ENCODE assay signal across 8 mouse cellular contexts in genomic region chr5:33782345-33782998, GRCm38 (mm10). TPM values are rescaled to one million over a fixed set of nuclear protein-coding genes. Genes with fewer than 3 reads are reported as not detected.
DNase-seq lines count a peak whose midpoint lies in the region; ATAC-seq lines count a peak whose summit lies in the region.

Gene Letm1 (minus strand): TSS chr5:33782817.

- no peaks in the 10 kb centered on the region for H3K9me3 ChIP-seq in intestine, embryonic 14.5 days (ENCODE audit: control insufficient read depth, low read length)

- peak within 1 kb of the TSS; percentile 79 for H3K9ac ChIP-seq in intestine, embryonic 14.5 days (ENCODE audit: low read length)

- peak within 1 kb of the TSS; percentile 74 for H3K4me2 ChIP-seq in intestine, embryonic 14.5 days (ENCODE audit: low read length)

- peaks cover 7% of the 10 kb centered on the region for H3K4me1 ChIP-seq in intestine, embryonic 14.5 days (replicated peaks; ENCODE audit: control insufficient read depth, insufficient read depth, low read length)

- peak; percentile 89 to 90 for DNase-seq in adrenal gland, adult 18-20 months (ENCODE audit: low spot score in 2 of 2)
- DNase-seq in embryo, embryonic 11 days, result peak; percentile 99
- DNase-seq in gastrocnemius, postnatal 25 days, result peak; percentile 95
- DNase-seq in intestine, embryonic 14.5 days (ENCODE audit: low spot score), result peak; percentile 92
- peak; percentile 96 for DNase-seq in left cerebral cortex, postnatal 14 days (ENCODE audit: low spot score in 2 of 2)
- peak; percentile 92 for DNase-seq in mesoderm, embryonic 11.5 days (ENCODE audit: low read depth, low spot score)
- peak; percentile 98 for DNase-seq in right cerebral cortex, postnatal 36 days (ENCODE audit: low spot score in 2 of 2)
- DNase-seq in yolk sac, embryonic 10.5 days (ENCODE audit: low spot score), result peak; percentile 94

- H3K4me3 ChIP-seq in intestine, embryonic 14.5 days (ENCODE audit: low read depth, low read length), result peak within 1 kb of the TSS; percentile 88

- peak within 1 kb of the TSS; percentile 62; the same call in 1 of the 2 replicates for H3K27ac ChIP-seq in intestine, embryonic 14.5 days (ENCODE audit: low read depth)

- intact Hi-C loops in left cerebral cortex, postnatal 14 days (cut with DNase I), result loop anchor here (5.0 kb wide), 1 partner anchor 40 kb away; the partner anchor contains the start of gene Nsd2

- ATAC-seq in intestine, embryonic 14.5 days (replicated peaks; ENCODE audit: low FRiP score, low TSS enrichment, low read depth), result peak; percentile 99

- no peaks in the 10 kb centered on the region for H3K27me3 ChIP-seq in intestine, embryonic 14.5 days (replicated peaks; ENCODE audit: control insufficient read depth, insufficient read depth, low read length)

- under 1% methylated on average over 65 of the region's 65 CpGs for WGBS in intestine, embryonic 14.5 days

- peaks cover 5% of the 10 kb centered on the region for H3K36me3 ChIP-seq in intestine, embryonic 14.5 days (ENCODE audit: control insufficient read depth, insufficient read depth, low read length)

RNA-seq across cellular contexts. Expression of gene Letm1, which starts in this region (rescaled TPM):
- 100 to 1,000 TPM; 151 to 196 TPM for total RNA-seq in adrenal gland, adult 18-20 months (2021)
- total RNA-seq in gastrocnemius, postnatal 25 days (2021), result 10 to 100 TPM; 81.0 to 83.2 TPM
- polyA plus RNA-seq in intestine, embryonic 14.5 days (2014; fragmentation: Nextera tagmentation; extraction: Ambion mirVana), result 39.8 and 43.8 TPM in 2 replicates
- total RNA-seq in left cerebral cortex, postnatal 14 days (2021), result 100 to 1,000 TPM; 104 to 111 TPM

Comparison
In these comparisons a context has a peak if more than half of its experiments do, and no peak if none do; other contexts are left out.
1. Peak in every context shown above with its lines: DNase-seq, ATAC-seq, H3K4me3 ChIP-seq and H3K27ac ChIP-seq.